Mouse (Mus musculus): ENCODE data around the gene Kcnk10. TPM values are rescaled to one million over a fixed set of nuclear protein-coding genes. Genes with fewer than 3 reads are reported as not detected.

Gene Kcnk10
- polyA plus RNA-seq, 1 experiment = 24.0 TPM

- no peaks in the 10 kb centered on the region for H3K27me3 ChIP-seq (ENCODE audit: control insufficient read depth, insufficient read depth, low read length)
- no peak for DNase-seq
- H3K4me1 ChIP-seq (ENCODE audit: control insufficient read depth, insufficient read depth, low read length) = no peaks in the 10 kb centered on the region
- TF ChIP-seq POLR2A (IDR thresholded peaks at IDR 0.05; ENCODE audit: borderline replicate concordance, insufficient read depth, low read length) (no peak), CTCF (IDR thresholded peaks at IDR 0.05; ENCODE audit: borderline replicate concordance, insufficient read depth, low read depth, low read length) (no peak)
- no peak overlapping the region for H3K4me3 ChIP-seq (replicated peaks; ENCODE audit: insufficient read depth, low read depth, low read length)
- WGBS = 94% methylated on average over 4 of the region's 4 CpGs
- H3K27ac ChIP-seq (ENCODE audit: insufficient read depth, low read length) = no peak overlapping the region
Measured at GRCm38 (mm10) chr12:98389618-98390017, 188.5 kb downstream of the Kcnk10 start.

Other genes starting within 250 kb of the Kcnk10 start
- 24.2 and 26.9 TPM in 2 replicates for gene Spata7, start 49.8 kb upstream of the Kcnk10 start, polyA plus RNA-seq (2012; rRNA removed)
- gene Ptpn21, start 159.1 kb upstream of the Kcnk10 start, polyA plus RNA-seq (2012; rRNA removed) = 14.0 and 15.9 TPM in 2 replicates
- gene Zc3h14, start 168.7 kb upstream of the Kcnk10 start, polyA plus RNA-seq (2012; rRNA removed) = 104 and 105 TPM in 2 replicates